Mouse (Mus musculus) myocyte (in vitro differentiated cells): ENCODE data around the gene Ubxn1. TPM values are rescaled to one million over a fixed set of nuclear protein-coding genes. Genes with fewer than 3 reads are reported as not detected.

Experiments
- H3K27me3 ChIP-seq: one replicate; pipeline ENCODE4 v1.6.1; 2011; ENCODE audit not compliant: control insufficient read depth, insufficient read depth, insufficient read length
- H3K36me3 ChIP-seq: one replicate; pipeline ENCODE4 v1.6.1; 2011; ENCODE audit not compliant: control insufficient read depth, insufficient read depth
- H3K4me2 ChIP-seq: one replicate; pipeline ENCODE4 v1.6.1; 2011; ENCODE audit warnings: low read depth, control low read depth
- H3K4me3 ChIP-seq: one replicate; pipeline ENCODE4 v1.5.1; 2011; ENCODE audit warnings: mild to moderate bottlenecking, control low read depth, moderate library complexity
- H3K79me2 ChIP-seq: one replicate; pipeline ENCODE4 v1.6.1; 2011; ENCODE audit not compliant: control insufficient read depth, insufficient read depth
- H3ac ChIP-seq: one replicate; pipeline ENCODE4 v1.6.1; 2011; ENCODE audit not compliant: control insufficient read depth, insufficient read length
- CEBPB ChIP-seq: IDR thresholded peaks from 2 replicates; pipeline ENCODE4 v1.6.1; 2011; ENCODE audit warnings: mild to moderate bottlenecking, moderate library complexity; ENCODE audit not compliant: poor library complexity, insufficient read depth, severe bottlenecking
- E2F4 ChIP-seq: IDR thresholded peaks from one replicate; pipeline ENCODE4 v1.6.1; 2011; ENCODE audit warnings: mild to moderate bottlenecking, control low read depth, moderate library complexity; ENCODE audit not compliant: insufficient read depth
- MAX ChIP-seq: IDR thresholded peaks from one replicate; pipeline ENCODE4 v1.6.1; 2011; ENCODE audit warnings: low read depth, mild to moderate bottlenecking, control low read depth
- MYOD1 ChIP-seq, 3 experiments: IDR thresholded peaks; one replicate each; pipeline ENCODE4 v1.6.1; 2011; ENCODE audit warnings: control low read depth in 2 of 3, low read depth in 2 of 3, mild to moderate bottlenecking in 2 of 3, moderate library complexity in 1 of 3; ENCODE audit not compliant: insufficient read length in 2 of 3, control insufficient read depth in 1 of 3
- MYOG ChIP-seq, 3 experiments: IDR thresholded peaks; one replicate each; pipeline ENCODE4 v1.6.1; 2011; ENCODE audit warnings: control low read depth in 2 of 3, low read depth in 2 of 3, mild to moderate bottlenecking in 2 of 3; ENCODE audit not compliant: insufficient read length in 2 of 3, control insufficient read depth in 1 of 3, insufficient read depth in 1 of 3
- POLR2A ChIP-seq: IDR thresholded peaks from one replicate; pipeline ENCODE4 v1.6.1; 2011; ENCODE audit warnings: low read depth, mild to moderate bottlenecking, control low read depth, moderate library complexity; ENCODE audit not compliant: insufficient read length
- POLR2AphosphoS2 ChIP-seq: IDR thresholded peaks from one replicate; pipeline ENCODE4 v1.6.1; 2011; ENCODE audit warnings: low read depth, control low read depth; ENCODE audit not compliant: insufficient read length
- REST ChIP-seq: IDR thresholded peaks from one replicate; pipeline ENCODE4 v1.6.1; 2011; ENCODE audit warnings: mild to moderate bottlenecking, control low read depth, moderate library complexity; ENCODE audit not compliant: insufficient read depth, insufficient read length
- SRF ChIP-seq: IDR thresholded peaks from one replicate; pipeline ENCODE4 v1.6.1; 2011; ENCODE audit warnings: low read depth; ENCODE audit not compliant: control insufficient read depth, insufficient read length
- TCF12 ChIP-seq: IDR thresholded peaks from one replicate; pipeline ENCODE4 v1.6.1; 2011; ENCODE audit warnings: mild to moderate bottlenecking, control low read depth; ENCODE audit not compliant: poor library complexity, insufficient read depth, severe bottlenecking
- TCF3 ChIP-seq: IDR thresholded peaks from one replicate; pipeline ENCODE4 v1.6.1; 2011; ENCODE audit warnings: low read depth, control low read depth; ENCODE audit not compliant: insufficient read length
- USF1 ChIP-seq: IDR thresholded peaks from one replicate; pipeline ENCODE4 v1.6.1; 2011; ENCODE audit warnings: low read depth, mild to moderate bottlenecking, control low read depth, moderate library complexity
- polyA plus RNA-seq: library from polyadenylated mRNA; unstranded; fragments of >200 nt; fragmentation: generic; extraction: Trizol; gene quantifications from one replicate; pipeline ENCODE4 v1.2.1, GENCODE M21; 2012; ENCODE audit warnings: missing spikeins

The Ubxn1 gene
- polyA plus RNA-seq, 1 experiment: 236 TPM

GRCm38 (mm10) chr19:8841012-8841411, 30.3 kb upstream of the Ubxn1 start:
- no peaks in the 10 kb centered on the region for H3K27me3 ChIP-seq
- H3K36me3 ChIP-seq: peaks cover 18% of the 10 kb centered on the region
- no peak overlapping the region for H3K4me2 ChIP-seq
- H3K4me3 ChIP-seq: no peak overlapping the region
- H3K79me2 ChIP-seq: no peaks in the 10 kb centered on the region
- H3ac ChIP-seq: no peak overlapping the region
- TF ChIP-seq USF1 (no peak), REST (no peak), POLR2AphosphoS2 (no peak), TCF12 (no peak), TCF3 (no peak), MYOG (IDR thresholded peaks at IDR 0.05; ENCODE audit: control insufficient read depth in 1 of 3, insufficient read depth in 1 of 3, insufficient read length in 2 of 3, low read depth in 2 of 3) (no peak), MAX (no peak), SRF (no peak), MYOD1 (IDR thresholded peaks at IDR 0.05; ENCODE audit: control insufficient read depth in 1 of 3, insufficient read length in 2 of 3, low read depth in 2 of 3) (no peak), E2F4 (no peak), CEBPB (no peak), POLR2A (no peak)

GRCm38 (mm10) chr19:8842961-8843360, 28.3 kb upstream of the Ubxn1 start:
- Histone ChIP-seq H3K36me3 (peaks cover 25% of the 10 kb centered on the region), H3K4me3 (no peak overlapping the region), H3K4me2 (no peak overlapping the region), H3K27me3 (no peaks in the 10 kb centered on the region), H3ac (no peak overlapping the region), H3K79me2 (no peaks in the 10 kb centered on the region)
- TF ChIP-seq USF1 (no peak), REST (no peak), MAX (no peak), POLR2A (no peak), SRF (no peak), CEBPB (no peak)

- H3K79me2 ChIP-seq: no peaks in the 10 kb centered on the region
- H3ac ChIP-seq: no peak overlapping the region
- no peak overlapping the region for H3K4me2 ChIP-seq
- TF ChIP-seq POLR2AphosphoS2 (no peak), MYOD1 (IDR thresholded peaks at IDR 0.05; ENCODE audit: control insufficient read depth in 1 of 3, insufficient read length in 2 of 3, low read depth in 2 of 3) (no peak), USF1 (no peak), MAX (no peak), CEBPB (no peak), REST (no peak), MYOG (IDR thresholded peaks at IDR 0.05; ENCODE audit: control insufficient read depth in 1 of 3, insufficient read depth in 1 of 3, insufficient read length in 2 of 3, low read depth in 2 of 3) (no peak), TCF12 (no peak), POLR2A (no peak), SRF (no peak), E2F4 (no peak), TCF3 (no peak)
- peaks cover 31% of the 10 kb centered on the region for H3K36me3 ChIP-seq
- no peaks in the 10 kb centered on the region for H3K27me3 ChIP-seq
- no peak overlapping the region for H3K4me3 ChIP-seq
Observed at GRCm38 (mm10) chr19:8844371-8845129, 26.7 kb upstream of the Ubxn1 start.

- H3K79me2 ChIP-seq: no peaks in the 10 kb centered on the region
- no peak for TF ChIP-seq POLR2AphosphoS2
- TF ChIP-seq TCF12: no peak
- TF ChIP-seq POLR2A: no peak
- TF ChIP-seq E2F4: no peak
- TF ChIP-seq SRF: no peak
- no peak for TF ChIP-seq CEBPB
- no peak for TF ChIP-seq TCF3
- H3K27me3 ChIP-seq: no peaks in the 10 kb centered on the region
- H3K36me3 ChIP-seq: peaks cover 27% of the 10 kb centered on the region
- no peak overlapping the region for H3K4me3 ChIP-seq
- H3K4me2 ChIP-seq: no peak overlapping the region
- H3ac ChIP-seq: no peak overlapping the region
Observed at GRCm38 (mm10) chr19:8848356-8848755, 22.9 kb upstream of the Ubxn1 start.
